Mouse (Mus musculus) embryonic facial prominence, embryonic 12.5 days (tissue): Measurements from ENCODE around the gene Rab3ip. TPM values are rescaled to one million over a fixed set of nuclear protein-coding genes. Genes with fewer than 3 reads are reported as not detected.

Experiments
- ATAC-seq: fragments of 200-750 bp; cut with Nextera tagmentation; 2 replicates; pipeline ENCODE4 v1.8.0; 2017; ENCODE audit not compliant: insufficient number of reproducible peaks, insufficient read depth, low FRiP score, low TSS enrichment
- H3K27ac ChIP-seq: fragments of 300-500 bp; sonication (generic); 2 replicates; pipeline ENCODE4 v1.5.1; 2016; ENCODE audit warnings: mild to moderate bottlenecking
- H3K27me3 ChIP-seq: fragments of 300-500 bp; sonication (generic); 2 replicates; pipeline ENCODE4 v1.6.1; 2016; ENCODE audit warnings: mild to moderate bottlenecking, moderate library complexity
- H3K36me3 ChIP-seq: fragments of 300-500 bp; sonication (generic); 2 replicates; pipeline ENCODE4 v1.6.1; 2016; ENCODE audit warnings: mild to moderate bottlenecking
- H3K4me1 ChIP-seq: fragments of 300-500 bp; sonication (generic); 2 replicates; pipeline ENCODE4 v1.6.1; 2016
- H3K4me2 ChIP-seq: fragments of 300-500 bp; sonication (generic); replicated peaks from 2 replicates; pipeline ENCODE4 v1.6.1; 2016; ENCODE audit warnings: mild to moderate bottlenecking, moderate library complexity
- H3K4me3 ChIP-seq: fragments of 300-500 bp; sonication (generic); 2 replicates; pipeline ENCODE4 v1.5.1; 2016; ENCODE audit warnings: mild to moderate bottlenecking
- H3K9ac ChIP-seq: fragments of 300-500 bp; sonication (generic); 2 replicates; pipeline ENCODE4 v1.6.1; 2016; ENCODE audit warnings: mild to moderate bottlenecking, moderate library complexity
- H3K9me3 ChIP-seq: fragments of 300-500 bp; sonication (generic); 2 replicates; pipeline ENCODE4 v1.6.1; 2016; ENCODE audit warnings: mild to moderate bottlenecking, moderate library complexity
- WGBS: fragments of 180-500 bp; shearing (Covaris S2); methylation state at CpG from one replicate; pipeline ENCODE4 v1.1.7; 2016; 5-methylcytosine and 5-hydroxymethylcytosine counted together
- polyA plus RNA-seq: library from polyadenylated mRNA; unstranded; fragments of >200 nt; fragmentation: Nextera tagmentation; extraction: Ambion mirVana; gene quantifications from 2 replicates; pipeline ENCODE4 v1.2.1, GENCODE M21; 2016

Rab3ip gene
- polyA plus RNA-seq, 1 experiment from 2014 or later, result 36.8 TPM

GRCm38 (mm10) chr10:116915286-116915685 is 35.3 kb downstream of the Rab3ip start:
- H3K9ac ChIP-seq, result no peak overlapping the region
- ATAC-seq, result no peak
- no peaks in the 10 kb centered on the region for H3K9me3 ChIP-seq
- no peaks in the 10 kb centered on the region for H3K27me3 ChIP-seq
- H3K4me2 ChIP-seq, result no peak overlapping the region
- no peak overlapping the region for H3K4me3 ChIP-seq
- no peak overlapping the region for H3K27ac ChIP-seq
- no peaks in the 10 kb centered on the region for H3K4me1 ChIP-seq
- 92% methylated on average over 8 of the region's 8 CpGs for WGBS
- H3K36me3 ChIP-seq, result peaks cover 44% of the 10 kb centered on the region

GRCm38 (mm10) chr10:116914586-116914985 is 36.0 kb downstream of the Rab3ip start:
- no peak for ATAC-seq

GRCm38 (mm10) chr10:116913647-116914273 is 36.8 kb downstream of the Rab3ip start:
- Histone ChIP-seq H3K36me3 (peaks cover 54% of the 10 kb centered on the region), H3K4me2 (no peak overlapping the region), H3K4me1 (no peaks in the 10 kb centered on the region), H3K4me3 (no peak overlapping the region), H3K9me3 (no peaks in the 10 kb centered on the region), H3K27ac (no peak overlapping the region), H3K27me3 (no peaks in the 10 kb centered on the region), H3K9ac (no peak overlapping the region)
- no peak for ATAC-seq
- WGBS, result 90% methylated on average over 17 of the region's 17 CpGs

More at GRCm38 (mm10) chr10:116914586-116914985, 36.0 kb downstream of the Rab3ip start:
- Histone ChIP-seq H3K4me1 (no peaks in the 10 kb centered on the region), H3K4me2 (no peak overlapping the region), H3K36me3 (peaks cover 51% of the 10 kb centered on the region), H3K27me3 (no peaks in the 10 kb centered on the region), H3K4me3 (no peak overlapping the region), H3K9ac (no peak overlapping the region), H3K9me3 (no peaks in the 10 kb centered on the region), H3K27ac (no peak overlapping the region)
- WGBS, result 90% methylated on average over 9 of the region's 9 CpGs

GRCm38 (mm10) chr10:116912850-116913249 is 37.7 kb downstream of the Rab3ip start:
- Histone ChIP-seq H3K27ac (0 out of 2 replicates have a peak overlapping the region, but pooled peaks have one; percentile 36), H3K4me1 (no peaks in the 10 kb centered on the region), H3K4me2 (no peak overlapping the region), H3K27me3 (no peaks in the 10 kb centered on the region), H3K9me3 (no peaks in the 10 kb centered on the region), H3K9ac (no peak overlapping the region), H3K36me3 (peaks cover 53% of the 10 kb centered on the region), H3K4me3 (no peak overlapping the region)
- WGBS, result 80% methylated on average over 9 of the region's 9 CpGs
- no peak for ATAC-seq

GRCm38 (mm10) chr10:116908901-116909642 is 41.5 kb downstream of the Rab3ip start:
- no peaks in the 10 kb centered on the region for H3K27me3 ChIP-seq
- WGBS, result 79% methylated on average over 15 of the region's 15 CpGs
- no peak overlapping the region for H3K4me3 ChIP-seq
- no peak overlapping the region for H3K27ac ChIP-seq
- H3K36me3 ChIP-seq, result peaks cover 70% of the 10 kb centered on the region
- H3K4me2 ChIP-seq, result no peak overlapping the region
- no peaks in the 10 kb centered on the region for H3K9me3 ChIP-seq
- H3K4me1 ChIP-seq, result no peaks in the 10 kb centered on the region
- H3K9ac ChIP-seq, result no peak overlapping the region
- ATAC-seq, result no peak

- ATAC-seq, result no peak
- H3K4me3 ChIP-seq, result no peak overlapping the region
- no peak overlapping the region for H3K9ac ChIP-seq
- no peak overlapping the region for H3K27ac ChIP-seq
- H3K27me3 ChIP-seq, result no peaks in the 10 kb centered on the region
- peaks cover 52% of the 10 kb centered on the region for H3K36me3 ChIP-seq
- no peaks in the 10 kb centered on the region for H3K9me3 ChIP-seq
- no peak overlapping the region for H3K4me2 ChIP-seq
- H3K4me1 ChIP-seq, result no peaks in the 10 kb centered on the region
- 92% methylated on average over 9 of the region's 9 CpGs for WGBS
Observed at GRCm38 (mm10) chr10:116906794-116907193, 43.8 kb downstream of the Rab3ip start.

- WGBS, result 88% methylated on average over 10 of the region's 10 CpGs
- H3K36me3 ChIP-seq, result peaks cover 37% of the 10 kb centered on the region
- H3K27me3 ChIP-seq, result no peaks in the 10 kb centered on the region
- no peak overlapping the region for H3K9ac ChIP-seq
- no peak overlapping the region for H3K4me2 ChIP-seq
- no peaks in the 10 kb centered on the region for H3K4me1 ChIP-seq
- no peak overlapping the region for H3K4me3 ChIP-seq
- no peak for ATAC-seq
- H3K27ac ChIP-seq, result no peak overlapping the region
- H3K9me3 ChIP-seq, result no peaks in the 10 kb centered on the region
Observed at GRCm38 (mm10) chr10:116904503-116904908, 46.1 kb downstream of the Rab3ip start.

GRCm38 (mm10) chr10:116896336-116897177 is 54.0 kb downstream of the Rab3ip start, which contains the start of gene Myrfl:
Gene Myrfl (minus strand): TSS chr10:116896919.
- H3K27me3 ChIP-seq, result 0 out of 2 replicates have a peak, but pooled peaks cover 5% of the 10 kb centered on the region
- no peak for ATAC-seq
- no peaks in the 10 kb centered on the region for H3K36me3 ChIP-seq
- no peak within 1 kb of the TSS for H3K9ac ChIP-seq
- H3K4me2 ChIP-seq, result no peak within 1 kb of the TSS
- H3K4me1 ChIP-seq, result peaks cover 6% of the 10 kb centered on the region; the same call in 1 of the 2 replicates
- 83% methylated on average over 17 of the region's 17 CpGs for WGBS
- no peak within 1 kb of the TSS for H3K27ac ChIP-seq
- no peak within 1 kb of the TSS for H3K4me3 ChIP-seq
- H3K9me3 ChIP-seq, result no peaks in the 10 kb centered on the region

- no peak overlapping the region for H3K9ac ChIP-seq
- H3K4me1 ChIP-seq, result peaks cover 6% of the 10 kb centered on the region; the same call in 1 of the 2 replicates
- WGBS, result 75% methylated on average over 12 of the region's 12 CpGs
- 0 out of 2 replicates have a peak, but pooled peaks cover 5% of the 10 kb centered on the region for H3K27me3 ChIP-seq
- no peak overlapping the region for H3K27ac ChIP-seq
- no peaks in the 10 kb centered on the region for H3K9me3 ChIP-seq
- no peaks in the 10 kb centered on the region for H3K36me3 ChIP-seq
- ATAC-seq, result no peak
- H3K4me3 ChIP-seq, result no peak overlapping the region
- H3K4me2 ChIP-seq, result no peak overlapping the region
Observed at GRCm38 (mm10) chr10:116895108-116895833, 55.3 kb downstream of the Rab3ip start.

- Histone ChIP-seq H3K4me1 (peaks cover 6% of the 10 kb centered on the region; the same call in 1 of the 2 replicates), H3K4me3 (no peak overlapping the region), H3K27me3 (0 out of 2 replicates have a peak, but pooled peaks cover 5% of the 10 kb centered on the region), H3K9me3 (no peaks in the 10 kb centered on the region), H3K9ac (no peak overlapping the region), H3K4me2 (no peak overlapping the region), H3K36me3 (no peaks in the 10 kb centered on the region), H3K27ac (no peak overlapping the region)
- no peak for ATAC-seq
- 62% methylated on average over 6 of the region's 6 CpGs for WGBS
Observed at GRCm38 (mm10) chr10:116894540-116894939, 56.0 kb downstream of the Rab3ip start.

- H3K9ac ChIP-seq, result no peak overlapping the region
- no peaks in the 10 kb centered on the region for H3K36me3 ChIP-seq
- H3K9me3 ChIP-seq, result no peaks in the 10 kb centered on the region
- H3K27ac ChIP-seq, result no peak overlapping the region
- 0 out of 2 replicates have a peak, but pooled peaks cover 5% of the 10 kb centered on the region for H3K27me3 ChIP-seq
- no peak overlapping the region for H3K4me3 ChIP-seq
- peaks cover 6% of the 10 kb centered on the region; the same call in 1 of the 2 replicates for H3K4me1 ChIP-seq
- WGBS, result 19% methylated on average over 3 of the region's 3 CpGs
- no peak for ATAC-seq
- H3K4me2 ChIP-seq, result no peak overlapping the region
Observed at GRCm38 (mm10) chr10:116893753-116894152, 56.8 kb downstream of the Rab3ip start.
